Mouse (Mus musculus) gastrocnemius, adult 18-20 months (tissue): ENCODE results near the gene Stard13. TPM values are rescaled to one million over a fixed set of nuclear protein-coding genes. Genes with fewer than 3 reads are reported as not detected.

Source experiments
- DNase-seq: peaks from one replicate; pipeline ENCODE4 v3.0.0; 2021; ENCODE audit warnings: low spot score
- total RNA-seq, 2 experiments: library from RNA; stranded (reverse); gene quantifications; 2 replicates each; pipeline ENCODE4 v1.2.3; 2021

Gene Stard13
- total RNA-seq, 2 experiments from 2014 or later, result 4.3 to 8.1 TPM

DNA sequence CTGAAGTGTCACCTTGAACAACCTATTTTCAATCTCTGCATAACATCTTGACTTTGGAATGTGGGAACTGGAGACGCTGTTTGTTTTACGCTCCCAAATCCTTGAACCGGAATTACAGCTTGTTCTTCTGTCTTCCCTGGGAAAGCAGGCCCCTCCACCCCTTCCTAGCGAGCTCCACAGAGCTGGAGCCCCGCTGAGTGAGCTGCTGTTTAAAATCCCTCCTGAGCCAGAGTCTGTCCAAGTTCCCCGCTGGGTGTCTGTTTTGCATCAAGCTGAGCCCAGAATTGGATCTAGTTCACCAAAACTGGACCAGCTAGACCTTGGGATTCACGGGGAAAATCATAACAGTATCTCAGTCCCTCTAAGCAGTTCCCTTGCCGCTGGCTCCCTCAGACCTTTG is 210.2 kb downstream of the Stard13 start:
- DNase-seq, result peak; percentile 24

GRCm38 (mm10) chr5:151022939-151023338 is 210.7 kb downstream of the Stard13 start:
- no peak for DNase-seq

DNA sequence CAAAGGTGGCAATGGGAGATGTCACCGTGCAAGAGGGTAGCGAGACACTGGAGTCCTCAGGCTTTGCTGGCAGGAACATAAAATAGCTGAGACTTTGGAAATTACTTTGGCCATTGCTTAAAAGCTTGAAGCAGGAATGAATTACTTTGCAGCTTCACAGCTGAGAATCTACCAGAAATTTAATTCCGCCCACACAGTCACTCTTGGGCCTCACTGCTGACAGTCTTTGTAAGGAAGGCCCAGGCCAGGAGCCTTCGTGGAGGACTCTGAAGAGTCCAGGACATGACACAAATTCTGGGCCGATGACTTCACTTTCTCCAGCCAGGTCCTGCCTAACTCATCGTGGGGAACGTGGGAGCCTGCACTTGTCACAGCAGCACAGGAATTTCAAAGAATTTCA is 211.6 kb downstream of the Stard13 start:
- DNase-seq, result peak; percentile 13

- DNase-seq, result no peak
These were observed 212.8 kb downstream of the Stard13 start for GRCm38 (mm10) chr5:151020831-151021230.

- DNase-seq, result no peak
These were observed 213.4 kb downstream of the Stard13 start for GRCm38 (mm10) chr5:151020031-151020820.

DNA sequence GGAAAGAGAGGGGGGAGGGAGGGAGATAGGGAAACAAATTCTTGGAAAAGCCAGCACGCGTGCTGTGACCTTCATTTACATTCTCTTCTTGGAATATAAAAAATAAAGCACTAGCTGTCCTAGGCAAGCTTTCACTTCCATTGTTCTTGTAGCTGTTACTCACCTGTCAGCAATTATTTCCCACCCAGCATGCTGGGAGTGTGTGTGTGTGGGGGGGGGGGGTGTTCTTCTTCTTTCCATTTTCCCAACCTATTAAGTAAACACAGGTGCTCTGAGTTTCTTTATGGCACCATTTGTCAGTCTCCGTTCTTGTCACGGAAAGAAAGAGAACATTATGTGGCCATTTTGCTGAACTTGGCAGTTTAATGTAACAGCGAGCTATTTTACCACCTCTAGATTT is 214.7 kb downstream of the Stard13 start:
- DNase-seq, result no peak

DNA sequence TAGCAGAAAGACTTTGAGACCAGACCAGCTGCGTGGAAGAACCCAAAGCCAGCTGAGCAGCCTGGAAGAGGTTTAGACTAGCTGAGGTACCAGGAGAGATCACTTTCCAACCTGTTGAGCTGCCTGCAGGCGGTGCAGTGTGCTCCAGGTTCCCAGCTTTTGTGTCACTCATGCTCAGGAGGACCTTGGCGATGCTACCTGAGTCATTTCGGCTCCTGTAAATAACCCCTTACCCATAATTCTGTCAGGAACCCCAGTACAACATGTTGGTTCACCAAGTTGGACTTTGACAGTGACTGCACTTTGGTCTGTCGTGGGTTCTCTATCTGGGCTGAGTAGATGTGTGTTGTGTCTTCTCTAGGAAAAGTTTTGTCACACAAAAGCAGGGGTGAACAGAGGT is 215.2 kb downstream of the Stard13 start:
- no peak for DNase-seq

- DNase-seq, result no peak
These were observed 229.3 kb downstream of the Stard13 start for GRCm38 (mm10) chr5:151004216-151004755.

DNA sequence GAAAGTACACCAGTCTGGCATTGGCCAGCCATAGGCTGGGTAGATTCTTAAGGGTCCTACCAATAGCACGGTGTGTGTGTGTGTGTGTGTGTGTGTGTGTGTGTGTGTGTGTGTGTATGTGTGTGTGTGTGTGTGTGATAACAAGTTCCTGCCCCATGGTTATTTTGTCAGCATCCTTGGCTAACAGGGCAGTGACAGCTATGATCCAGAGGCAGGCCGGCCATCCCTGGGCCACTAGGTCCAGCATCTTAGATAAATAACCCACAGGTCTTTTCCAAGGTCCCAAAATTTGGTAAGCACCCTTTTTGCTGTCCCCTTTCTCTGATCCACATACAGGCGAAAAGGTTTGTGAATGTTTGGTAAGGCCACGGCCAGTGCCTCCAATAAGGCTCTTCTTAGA is 231.6 kb downstream of the Stard13 start:
- DNase-seq, result no peak

DNA sequence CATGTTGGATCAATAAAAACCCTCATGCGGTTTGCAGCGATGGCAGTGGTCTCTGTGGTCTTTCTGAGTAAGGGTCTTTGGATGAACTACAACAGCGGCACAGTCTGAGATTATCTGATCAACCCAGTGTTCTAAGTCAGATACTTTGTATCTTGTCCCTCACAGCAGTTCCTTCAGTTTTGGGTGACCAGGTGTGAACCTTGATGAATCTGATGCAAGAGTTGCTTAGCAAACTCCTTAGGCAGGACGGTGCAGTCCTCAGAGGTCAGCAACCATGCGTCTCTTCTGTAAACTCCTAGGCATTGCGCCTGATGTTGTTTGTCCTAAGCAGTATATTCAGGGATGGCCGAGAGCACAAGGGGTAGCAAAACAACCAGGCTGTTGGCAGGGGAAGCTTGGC is 232.5 kb downstream of the Stard13 start:
- no peak for DNase-seq

DNA sequence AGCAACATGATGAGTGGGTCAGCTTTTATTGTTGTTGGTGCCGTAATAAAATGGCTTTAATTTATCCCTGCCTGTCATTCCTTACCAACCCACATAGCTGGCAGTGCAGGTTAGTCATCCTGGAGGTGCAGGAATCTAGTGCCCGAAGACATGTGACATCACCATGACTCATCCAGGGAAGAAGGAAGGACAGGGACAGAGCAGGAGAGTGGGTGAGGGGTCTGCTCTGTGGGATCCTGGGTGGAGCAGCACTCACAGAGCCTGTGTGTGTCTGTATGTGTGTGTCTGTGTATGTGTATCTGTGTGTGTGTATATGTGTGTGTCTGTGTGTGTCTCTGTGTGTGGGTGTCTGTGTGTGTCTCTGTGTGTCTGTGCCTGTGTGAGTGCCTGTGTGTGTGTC is 237.1 kb downstream of the Stard13 start:
- no peak for DNase-seq

DNA sequence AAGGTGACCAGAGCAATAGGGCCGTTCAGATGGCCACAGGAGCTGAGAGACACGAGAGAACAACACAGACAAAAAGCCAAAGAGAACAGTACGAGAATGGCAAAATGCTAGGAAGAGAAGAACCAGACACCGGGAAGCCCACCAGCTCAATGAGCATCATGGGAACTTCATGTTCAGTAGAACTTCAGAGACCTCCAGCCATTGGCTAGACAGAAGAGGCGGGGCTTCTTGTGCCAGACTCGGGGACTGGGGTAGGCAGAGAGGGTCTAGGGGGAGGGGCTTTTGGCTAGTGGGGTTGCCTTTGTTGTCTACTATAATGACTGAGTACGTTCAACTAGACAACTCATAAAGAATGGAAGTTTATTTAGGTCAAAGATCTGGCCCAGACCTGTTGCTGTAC is 239.5 kb downstream of the Stard13 start:
- no peak for DNase-seq

Other genes starting within 250 kb of the Stard13 start
- 1 to 10 TPM in 1 of 2 experiments, not detected in 1; 1.3 TPM for gene Gm42906, start 194.3 kb upstream of the Stard13 start, total RNA-seq